Mouse (Mus musculus): ENCODE measurements around the gene Bpifa2.
"Not testable (repeated sequence)": the region's sequence is repeated elsewhere in the genome, so short reads cannot be mapped to it uniquely, and the experiment has no call there.

Bpifa2 gene

DNA sequence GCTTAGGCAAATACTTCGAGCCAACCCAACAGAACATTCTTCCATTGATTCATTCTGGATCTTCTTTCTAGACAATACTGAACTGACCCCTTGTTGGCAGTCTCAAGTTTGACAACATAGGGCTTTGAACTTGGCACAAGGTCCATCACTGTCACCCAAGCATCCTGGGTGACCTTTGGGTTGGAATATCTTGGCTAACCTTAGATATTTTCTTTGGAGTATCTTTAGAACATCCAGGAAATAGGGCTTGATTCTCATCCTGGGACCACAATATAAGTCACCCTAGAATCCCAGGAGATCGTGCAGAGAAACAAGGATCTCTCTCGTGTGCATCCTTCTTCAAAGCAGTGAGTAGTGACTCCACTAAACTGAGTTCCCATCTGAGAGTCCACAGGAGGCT, at the start of gene Bpifa2:
TSS of gene Bpifa2 (plus strand) at position 301 of the 400 bp plus-strand sequence.
- DNase-seq = no peak

DNA sequence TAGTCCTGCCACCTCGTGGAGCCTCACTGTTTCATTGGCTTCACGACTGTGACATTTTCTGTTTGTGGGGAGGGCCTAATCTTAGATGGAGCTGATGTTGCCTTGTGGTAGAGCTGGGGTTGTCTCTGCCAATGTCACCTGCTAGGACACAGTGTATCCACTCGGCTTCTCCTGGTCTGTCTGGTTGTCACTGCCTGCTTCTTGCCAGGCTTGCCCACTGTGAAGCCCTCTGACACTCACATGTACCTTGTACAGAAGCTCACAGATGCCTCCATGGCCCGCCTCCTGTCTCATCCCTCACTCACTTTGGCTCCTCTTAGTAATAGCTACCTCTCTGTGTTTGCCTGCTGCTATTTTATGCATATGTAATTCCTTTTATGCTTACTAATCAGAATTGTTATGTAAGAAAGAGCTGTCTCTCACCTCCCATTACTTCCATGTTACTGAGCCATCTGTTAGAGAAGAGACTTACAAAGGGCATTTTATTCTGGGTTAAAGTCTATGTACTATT, 45.2 kb upstream of the Bpifa2 start:
- DNase-seq = peak; percentile 92

DNA sequence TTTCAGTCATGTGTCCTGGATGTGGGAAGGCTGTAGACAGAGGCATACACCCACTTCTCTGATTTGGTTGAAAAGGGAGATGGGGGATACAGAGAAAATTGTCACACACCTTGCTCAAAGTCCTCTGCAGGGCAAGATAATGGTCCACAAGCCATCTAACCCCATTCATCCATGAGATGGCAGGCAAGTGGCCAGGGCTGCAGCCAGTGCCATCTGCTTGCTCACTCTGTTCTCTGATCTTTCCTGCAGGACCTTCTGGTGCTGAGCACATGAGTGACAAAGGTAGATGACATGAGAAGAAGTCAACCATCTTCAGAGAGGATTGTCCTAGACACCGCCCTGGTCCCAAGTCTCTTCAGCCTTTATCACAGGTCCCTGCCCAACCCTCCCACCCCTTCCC, 44.7 kb upstream of the Bpifa2 start:
- DNase-seq = peak; percentile 99

DNA sequence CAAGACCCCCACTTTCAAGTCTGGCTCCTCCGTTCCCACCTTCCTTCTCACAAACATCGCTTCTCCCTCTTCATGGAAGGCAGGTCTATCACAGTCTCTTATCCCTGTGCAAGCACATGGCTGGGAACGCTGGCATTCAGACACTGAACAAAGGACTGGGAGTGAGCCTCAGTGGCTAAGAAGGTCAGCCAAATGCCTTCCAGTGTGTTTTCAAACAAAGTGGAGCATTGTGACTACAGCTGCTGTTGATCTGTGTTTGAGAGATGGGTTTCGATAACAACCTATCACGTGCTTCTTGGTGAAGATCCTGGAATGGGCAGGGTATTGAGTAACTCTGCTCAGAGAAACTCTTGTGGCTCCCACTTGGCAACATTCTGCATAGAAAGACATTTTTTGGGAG, 37.8 kb upstream of the Bpifa2 start:
- DNase-seq = peak; percentile 9

DNA sequence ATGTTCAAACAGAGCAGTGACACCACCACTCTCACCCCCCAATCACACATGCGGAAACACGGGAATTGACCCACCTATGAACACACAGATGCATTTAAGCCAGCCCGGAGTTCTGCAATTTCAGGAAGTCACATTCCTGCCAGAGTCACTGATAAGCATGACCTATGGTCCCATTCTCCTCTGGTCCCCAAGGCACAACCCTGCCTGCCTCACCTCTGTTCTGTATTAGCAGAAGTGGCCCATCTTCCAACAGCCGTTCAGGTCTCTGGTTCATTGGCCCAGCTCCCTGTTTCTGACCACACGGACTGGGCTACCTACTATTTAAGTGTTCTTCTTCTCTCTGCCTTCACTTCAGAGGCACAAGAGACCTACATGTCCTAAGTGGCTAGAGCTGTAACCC, 33.5 kb upstream of the Bpifa2 start, which contains the start of gene Bpifa6:
TSS of gene Bpifa6 (plus strand) at position 364 of the 400 bp plus-strand sequence.
- no peak for DNase-seq

- DNase-seq = peak; percentile 86
These were observed 12.3 kb upstream of the Bpifa2 start for GRCm38 (mm10) chr2:153995770-153996169.

DNA sequence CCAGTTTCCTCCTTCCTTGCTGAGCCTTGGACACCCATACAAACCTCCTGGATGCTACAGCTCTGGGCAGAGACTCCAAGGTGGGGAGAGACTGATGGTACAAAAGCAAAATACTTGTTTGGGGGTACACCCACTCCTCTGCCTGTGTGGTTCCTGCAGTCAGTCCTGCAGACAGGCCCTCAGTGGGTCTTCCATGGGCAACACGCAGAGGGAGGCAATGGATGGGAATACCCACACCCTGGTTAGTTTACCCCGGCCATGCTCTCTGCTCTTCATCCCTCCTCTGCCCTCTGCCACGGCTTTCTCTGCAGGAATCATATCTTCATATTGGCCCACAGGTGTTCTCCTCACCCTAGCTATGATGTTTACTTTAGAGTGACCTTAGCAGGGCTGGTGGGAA, 7.6 kb upstream of the Bpifa2 start:
- no peak for DNase-seq

GRCm38 (mm10) chr2:154001056-154001455, 7.0 kb upstream of the Bpifa2 start:
- DNase-seq = peak; percentile 7

DNA sequence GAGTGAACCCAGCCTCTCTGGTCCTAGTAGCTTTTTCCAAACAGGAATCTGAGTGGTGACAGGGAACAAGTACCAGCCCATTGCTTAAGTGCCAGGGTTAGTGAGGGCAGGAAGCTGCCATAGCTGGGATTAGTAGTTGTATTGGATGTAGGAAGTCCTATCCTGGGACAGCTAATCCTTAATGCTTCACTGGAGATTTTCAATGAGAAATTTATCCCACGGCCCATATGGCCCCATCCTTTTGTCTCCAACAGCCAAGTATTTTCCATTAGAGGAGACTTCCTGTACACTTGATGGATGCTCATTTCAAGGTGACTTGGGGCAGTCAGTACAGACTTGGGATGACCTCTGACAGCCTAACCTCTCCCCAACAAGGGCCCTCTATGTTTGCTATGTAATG, 3.6 kb upstream of the Bpifa2 start:
- no peak for DNase-seq

GRCm38 (mm10) chr2:154005094-154005493, 3.0 kb upstream of the Bpifa2 start:
- no peak for DNase-seq

- no peak for DNase-seq
These were observed 2.3 kb upstream of the Bpifa2 start for GRCm38 (mm10) chr2:154005734-154006133.

DNA sequence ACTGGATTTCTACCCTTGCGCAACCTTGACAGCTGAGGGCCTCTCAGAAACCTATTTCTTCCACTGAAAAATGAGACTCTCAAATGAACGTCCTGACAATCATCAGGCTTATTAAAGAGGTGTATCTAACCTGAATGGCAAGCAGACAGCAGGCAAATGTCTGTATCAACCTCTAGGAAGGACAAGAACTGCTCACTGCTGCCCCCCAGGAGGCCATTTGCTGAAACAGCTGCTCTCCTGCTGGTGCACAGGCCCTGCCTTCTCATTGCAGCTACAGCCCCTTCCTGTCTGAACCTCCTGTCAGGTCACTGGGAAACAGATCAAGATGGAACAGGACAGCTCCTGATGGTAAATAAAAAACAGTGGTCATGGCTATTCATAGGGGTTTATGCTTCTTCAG, 1.7 kb upstream of the Bpifa2 start:
- DNase-seq = no peak

GRCm38 (mm10) chr2:154007381-154007780, 684 bp upstream of the Bpifa2 start:
- no peak for DNase-seq

GRCm38 (mm10) chr2:154017990-154018389, 9.9 kb downstream of the Bpifa2 start:
- no peak for DNase-seq

DNA sequence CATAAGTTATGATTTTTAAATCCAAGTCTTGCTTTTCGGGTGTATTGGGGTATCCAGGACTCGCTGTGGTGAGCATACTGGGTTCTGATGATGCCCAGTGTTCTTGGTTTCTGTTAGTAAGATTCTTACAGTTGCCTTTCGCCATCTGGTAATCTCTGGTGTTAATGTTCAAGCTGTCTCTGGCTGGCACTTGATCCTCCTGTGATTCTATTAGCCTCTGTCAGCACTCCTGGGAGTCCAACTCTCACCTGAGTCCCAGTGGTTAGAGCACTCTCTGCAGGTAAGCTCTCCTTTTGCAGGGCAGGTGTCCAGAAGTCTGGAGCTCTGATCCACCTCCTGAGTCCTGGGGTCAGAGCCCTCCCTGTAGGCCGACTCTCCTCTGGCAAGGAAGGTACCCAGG, 16.6 kb downstream of the Bpifa2 start:
- DNase-seq = not testable (repeated sequence)

GRCm38 (mm10) chr2:154038932-154039331, 30.9 kb downstream of the Bpifa2 start:
- DNase-seq = peak; percentile 72

DNA sequence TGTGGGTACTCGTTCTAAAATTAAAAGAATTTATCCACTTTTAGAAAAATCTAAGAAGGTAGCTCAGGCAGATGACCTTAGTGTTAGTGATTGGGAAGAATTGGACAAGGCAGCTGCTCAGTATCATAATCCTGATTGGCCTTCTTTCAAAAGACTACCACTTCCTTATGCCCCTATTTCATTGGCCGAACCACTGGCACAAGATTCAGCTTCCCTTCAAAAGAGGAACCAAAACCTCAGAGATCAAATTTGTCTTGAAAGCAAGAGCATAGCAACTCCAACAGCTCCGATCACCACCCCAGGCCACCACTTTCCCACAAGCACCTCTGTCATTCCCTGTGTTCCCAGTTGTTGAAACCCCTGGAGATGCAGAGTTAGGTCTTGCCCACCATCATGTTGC, 36.7 kb downstream of the Bpifa2 start:
- no peak for DNase-seq

GRCm38 (mm10) chr2:154058690-154059089, 50.6 kb downstream of the Bpifa2 start:
- DNase-seq = peak; percentile 30

Data from cerebellum, adult 9-10 months (tissue).